Mouse (Mus musculus) spleen, adult 2 months (tissue): Measurements from ENCODE around the gene Cd52.

ENCODE experiments used
- CTCF ChIP-seq: fragments of 200-500 bp; IDR thresholded peaks from 2 replicates; pipeline ENCODE4 v1.5.1; 2011; ENCODE audit warnings: mild to moderate bottlenecking, inconsistent platforms; ENCODE audit not compliant: insufficient read depth, insufficient read length, insufficient replicate concordance; ENCODE audit errors: extremely low read depth
- POLR2A ChIP-seq: fragments of 200-500 bp; IDR thresholded peaks from 2 replicates; pipeline ENCODE4 v1.6.1; 2011; ENCODE audit warnings: low read depth, low read length, inconsistent platforms

DNA sequence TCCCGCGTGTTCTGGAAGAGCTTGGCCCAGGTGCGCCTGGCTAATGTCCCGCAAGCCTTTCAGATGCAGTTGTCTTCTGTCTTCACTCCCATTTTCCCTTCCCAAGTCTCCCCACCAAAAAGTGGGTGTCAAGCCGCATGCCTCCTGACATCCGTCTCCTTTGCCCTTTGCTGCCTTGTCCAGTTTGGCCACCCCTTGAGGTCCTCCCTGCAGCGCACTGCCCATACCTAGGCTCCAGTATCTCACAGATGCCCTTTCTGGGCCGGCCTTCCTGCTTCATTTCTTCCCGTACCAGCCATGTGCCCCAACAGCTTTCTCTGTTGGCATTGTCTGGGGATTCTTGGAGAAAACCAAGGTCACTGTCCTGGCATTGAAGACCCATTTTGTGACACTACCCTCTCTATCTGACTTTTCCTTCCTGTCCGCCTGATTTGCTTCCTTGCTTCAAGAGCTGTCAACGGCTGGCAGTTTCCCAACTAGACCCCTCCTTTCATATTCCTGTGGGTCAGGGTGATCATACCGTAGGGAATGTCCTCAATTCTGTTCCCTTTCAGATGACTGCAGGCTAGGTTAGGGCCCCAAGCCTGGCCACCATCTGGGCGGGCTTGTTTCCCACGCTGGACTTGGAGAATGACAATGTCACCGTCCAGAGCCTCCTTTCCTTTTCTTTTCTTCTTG, 30.6 kb upstream of the Cd52 start:
- TF ChIP-seq CTCF = no peak
- no peak for TF ChIP-seq POLR2A
